Mouse (Mus musculus) small intestine, adult 2 months (tissue): ENCODE measurements at regions not wholly inside any gene's neighbourhood (a gene's known extent, or its start where the extent isn't known, plus 50 kb on each side); places are given as distances from the start of the nearest gene placed in this dataset.

Experiments used
- CTCF ChIP-seq: fragments of 200-500 bp; IDR thresholded peaks from 2 replicates; pipeline ENCODE4 v1.5.1; 2012; ENCODE audit warnings: low read depth, mild to moderate bottlenecking, control low read depth, inconsistent platforms, low read length, moderate library complexity, mixed read lengths; ENCODE audit not compliant: insufficient replicate concordance, insufficient read length; ENCODE audit errors: extremely low read depth
- POLR2A ChIP-seq: fragments of 200-500 bp; IDR thresholded peaks from 2 replicates; pipeline ENCODE4 v1.6.1; 2012; ENCODE audit warnings: low read depth, mild to moderate bottlenecking, control low read depth, inconsistent platforms, low read length, moderate library complexity

- no peak for TF ChIP-seq POLR2A
- TF ChIP-seq CTCF, result no peak
Observed at GRCm38 (mm10) chr1:43317076-43317871, 120.5 kb upstream of the Fhl2 start.
